Mouse (Mus musculus) embryo, embryonic 10 days (tissue): Measurements from ENCODE around the gene Gm20390.
"Not testable (repeated sequence)": the region's sequence is repeated elsewhere in the genome, so short reads cannot be mapped to it uniquely, and the experiment has no call there.

Source experiments
- DNase-seq: peaks from one replicate; pipeline ENCODE4 v3.0.0-alpha.2; 2015; ENCODE audit warnings: low spot score

The Gm20390 gene

GRCm38 (mm10) chr11:93965391-93965790, 2.7 kb downstream of the Gm20390 start:
- no peak for DNase-seq

DNA sequence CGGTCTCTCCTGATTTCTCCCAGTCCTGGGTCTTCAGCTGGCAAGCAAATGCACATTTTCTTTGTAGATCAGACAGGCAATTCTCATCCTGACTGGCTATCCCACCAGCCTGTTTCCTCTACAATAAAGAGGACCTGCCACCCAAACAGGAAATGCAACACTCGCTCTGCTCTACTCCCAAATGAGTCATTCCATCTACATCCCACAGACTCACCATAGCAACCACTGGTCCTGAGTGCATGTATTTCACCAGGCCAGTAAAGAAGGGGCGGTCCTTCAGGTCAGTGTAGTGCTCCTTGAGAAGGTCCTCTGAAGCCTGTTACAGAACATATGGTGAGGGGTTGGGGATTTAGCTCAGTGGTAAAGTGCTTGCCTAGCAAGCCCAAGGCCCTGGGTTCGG, 5.1 kb downstream of the Gm20390 start:
- no peak for DNase-seq

- no peak for DNase-seq
Measured at GRCm38 (mm10) chr11:93961482-93961881, 6.6 kb downstream of the Gm20390 start.

DNA sequence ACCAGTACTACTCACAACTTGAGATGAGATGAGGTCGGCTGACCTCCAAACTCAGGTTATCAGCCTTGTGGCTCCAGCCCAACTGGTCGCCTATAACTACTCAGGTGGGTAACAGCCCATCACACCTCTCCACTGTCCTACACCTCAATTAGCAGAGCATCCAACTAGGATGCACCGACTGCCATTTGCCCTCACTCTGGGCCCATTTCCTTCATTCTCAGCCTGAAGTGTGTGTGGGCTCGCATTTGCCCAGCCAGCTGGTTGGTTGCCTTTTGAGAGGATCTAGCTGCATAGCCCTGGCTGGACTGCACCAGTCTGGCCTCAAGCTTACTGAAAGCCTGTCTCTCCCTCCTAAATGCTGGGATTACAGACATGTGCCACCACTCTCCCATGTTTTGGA, 10.3 kb downstream of the Gm20390 start:
- DNase-seq, result no peak

- DNase-seq, result no peak
Measured at GRCm38 (mm10) chr11:93957031-93957555, 11.0 kb downstream of the Gm20390 start.

DNA sequence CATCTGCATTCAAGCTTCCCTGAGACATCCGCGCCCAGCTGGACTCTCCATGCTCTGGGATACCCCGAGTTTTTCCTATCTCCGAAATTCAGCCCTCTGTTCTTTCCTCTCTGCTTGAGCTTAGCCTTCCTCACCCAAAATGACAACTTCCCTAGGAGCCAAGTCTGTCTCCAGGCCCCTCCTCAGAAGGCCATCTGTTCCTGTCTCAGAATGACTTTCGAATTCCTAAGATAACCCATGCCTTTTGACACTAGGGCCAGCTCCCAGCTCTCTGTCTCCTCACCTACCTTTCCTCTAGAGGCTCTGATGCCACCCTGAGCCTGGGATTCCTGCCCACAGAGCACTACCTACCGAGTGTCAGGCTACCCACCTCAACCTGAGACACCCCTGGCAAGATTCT, 11.9 kb downstream of the Gm20390 start, which contains the start of gene Nme2:
Gene Nme2 (minus strand): TSS at position 101 of the 400 bp plus-strand sequence.
- DNase-seq, result no peak

DNA sequence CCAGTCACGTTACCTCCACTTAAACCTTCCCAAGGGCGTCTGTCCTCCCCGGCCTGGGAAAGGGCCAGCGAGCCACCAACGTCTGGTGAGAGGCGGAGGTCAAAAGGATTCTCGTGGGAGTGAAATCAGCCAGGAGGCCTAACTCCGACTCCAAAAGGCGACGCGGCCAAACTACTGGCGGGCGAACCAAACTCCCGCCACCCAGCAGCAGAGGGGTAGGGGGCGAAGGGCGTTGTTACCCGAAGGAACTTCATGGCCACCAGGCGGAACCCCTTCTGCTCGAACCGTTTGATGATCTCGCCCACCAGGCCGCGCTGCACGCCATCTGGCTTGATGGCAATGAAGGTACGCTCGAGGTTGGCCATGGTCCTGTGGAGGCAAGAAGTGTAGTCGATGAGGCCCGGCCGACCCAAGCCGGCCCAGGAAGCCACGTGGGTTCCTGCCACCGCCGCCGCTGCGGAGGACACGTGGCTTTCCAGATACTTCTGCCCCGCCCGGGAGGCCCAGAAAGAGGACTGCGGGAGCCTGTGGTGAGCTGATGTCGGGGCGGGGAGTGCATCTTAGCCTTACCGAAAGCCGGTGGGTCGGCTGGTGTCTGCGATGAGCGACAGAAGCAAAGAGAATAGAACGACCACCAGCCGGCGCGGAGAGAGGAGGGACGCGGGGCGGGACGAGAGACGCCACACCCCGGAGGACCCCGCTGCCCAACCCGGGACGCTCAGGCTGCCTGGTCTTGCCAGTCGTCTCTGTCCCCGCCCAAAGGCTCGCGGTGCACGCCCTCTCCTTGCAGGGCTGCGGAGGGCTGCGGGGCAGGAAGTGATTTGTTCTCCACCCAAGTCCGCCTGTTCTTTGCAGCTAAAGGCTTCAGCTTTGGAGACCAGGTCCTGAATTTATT, 12.6 kb downstream of the Gm20390 start:
- peak; percentile 97 for DNase-seq

- peak; percentile 33 for DNase-seq
Measured at GRCm38 (mm10) chr11:93954738-93955255, 13.3 kb downstream of the Gm20390 start.

DNA sequence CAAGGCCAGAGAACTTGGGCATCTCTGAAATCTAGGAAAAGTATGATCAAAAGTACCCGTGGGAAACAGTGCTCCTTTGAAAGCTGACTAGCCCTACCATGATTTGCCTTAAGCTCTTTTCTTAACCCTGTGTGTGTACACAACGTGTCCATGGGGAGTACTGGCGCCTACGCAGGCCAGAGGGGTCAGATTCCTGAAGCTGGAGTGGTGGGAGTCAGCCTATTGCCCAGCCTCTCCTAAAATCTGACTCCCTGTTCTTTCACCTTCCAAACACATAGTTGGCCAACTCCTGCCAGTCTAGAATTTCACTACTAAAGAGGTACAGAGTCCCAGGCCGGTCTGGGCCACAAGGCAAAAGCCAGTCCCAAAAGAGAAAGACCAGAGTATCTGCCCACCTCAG, 15.7 kb downstream of the Gm20390 start:
- DNase-seq, result no peak

GRCm38 (mm10) chr11:93950045-93950444, 18.0 kb downstream of the Gm20390 start:
- DNase-seq, result no peak

DNA sequence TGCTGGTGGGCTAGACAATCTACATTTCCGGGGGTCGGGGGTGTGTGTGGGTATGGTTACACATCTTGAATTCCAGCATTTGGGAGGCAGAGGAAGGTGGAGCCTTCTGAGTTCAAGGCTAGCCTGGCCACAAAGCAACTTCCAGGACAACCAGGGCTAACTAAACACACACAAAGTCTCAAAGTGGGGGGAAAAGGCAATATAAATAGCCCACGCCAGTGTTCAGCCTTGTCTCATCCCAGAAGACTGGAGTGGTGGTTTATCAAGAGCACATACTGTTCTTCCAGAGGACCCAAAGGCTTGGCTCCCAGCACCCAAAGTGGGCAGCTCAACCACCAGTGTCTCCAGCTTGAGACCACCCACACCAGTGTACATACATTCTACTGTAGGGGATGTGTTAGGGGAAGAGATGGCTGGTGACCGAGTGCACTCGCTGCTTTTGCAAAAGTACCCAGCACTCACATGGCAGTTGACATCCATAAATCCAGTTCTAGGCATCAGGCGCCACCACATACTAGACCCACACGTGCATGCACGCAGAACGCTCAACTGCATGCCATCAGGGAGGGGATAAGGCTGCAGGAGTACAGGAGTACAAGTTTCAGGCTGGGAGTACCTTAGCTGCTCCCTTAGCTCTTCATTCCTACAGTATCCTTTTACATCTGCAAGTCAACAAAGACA, 19.1 kb downstream of the Gm20390 start:
- DNase-seq, result no peak

GRCm38 (mm10) chr11:93944986-93945385, 23.1 kb downstream of the Gm20390 start:
- no peak for DNase-seq

DNA sequence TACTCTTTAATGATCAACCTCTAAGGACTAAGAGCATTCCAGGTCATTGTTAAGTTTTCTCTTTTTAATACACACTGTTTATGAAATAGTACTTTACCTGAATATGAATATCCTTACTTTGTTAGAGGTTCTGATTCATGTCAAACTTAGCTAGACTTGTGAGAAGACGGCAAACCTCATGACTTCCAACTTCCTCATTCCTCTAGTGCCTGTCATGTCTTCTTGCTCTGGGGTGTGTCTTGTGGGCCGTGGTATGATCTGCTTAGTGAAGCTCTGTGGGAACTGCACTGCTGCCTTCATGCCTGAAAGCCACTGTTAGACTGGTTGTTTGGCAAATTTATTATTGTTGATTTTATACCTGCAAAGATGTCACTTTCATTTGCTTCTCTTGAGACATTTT, 27.2 kb downstream of the Gm20390 start:
- DNase-seq, result no peak

DNA sequence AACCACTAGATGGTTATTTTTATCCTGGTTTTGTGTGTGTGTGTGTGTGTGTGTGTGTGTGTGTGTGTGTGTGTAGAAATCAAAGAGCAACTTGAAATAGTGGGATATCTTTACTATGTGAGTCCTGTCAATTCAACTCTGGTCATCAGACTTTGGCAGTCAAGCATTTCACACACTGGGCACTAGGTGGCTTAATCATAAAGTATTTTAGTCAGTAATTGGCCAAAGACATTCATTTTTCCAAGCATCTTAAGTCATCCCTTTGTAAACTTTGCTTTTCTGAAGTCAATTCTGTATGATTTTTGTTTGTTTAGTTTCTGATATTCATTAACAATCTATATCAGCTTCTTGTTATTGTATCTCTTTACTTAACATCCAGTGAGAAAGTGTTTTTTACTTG, 39.0 kb downstream of the Gm20390 start:
- DNase-seq, result no peak

GRCm38 (mm10) chr11:93915019-93915418, 53.1 kb downstream of the Gm20390 start:
- not testable (repeated sequence) for DNase-seq

DNA sequence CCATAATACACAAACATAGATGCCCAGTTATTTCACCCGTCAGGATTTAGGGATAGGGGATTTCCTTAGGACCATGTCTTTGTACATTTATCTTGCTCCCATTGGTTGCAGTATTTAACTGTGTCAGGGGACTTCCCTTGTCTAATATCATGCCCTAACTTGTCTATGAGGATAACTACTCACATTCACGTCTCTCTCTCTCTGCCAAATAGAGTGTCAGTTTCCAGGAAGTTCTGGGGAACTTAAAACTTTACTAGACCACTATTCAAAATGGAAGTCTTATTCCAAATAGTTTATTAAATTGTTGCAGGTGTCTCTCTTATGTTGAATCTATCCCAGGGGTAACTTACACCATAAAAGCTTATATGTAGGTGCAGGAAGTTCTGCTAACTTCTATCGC, 56.5 kb downstream of the Gm20390 start:
- DNase-seq, result no peak

- no peak for DNase-seq
Measured at GRCm38 (mm10) chr11:93908829-93909228, 59.3 kb downstream of the Gm20390 start.

DNA sequence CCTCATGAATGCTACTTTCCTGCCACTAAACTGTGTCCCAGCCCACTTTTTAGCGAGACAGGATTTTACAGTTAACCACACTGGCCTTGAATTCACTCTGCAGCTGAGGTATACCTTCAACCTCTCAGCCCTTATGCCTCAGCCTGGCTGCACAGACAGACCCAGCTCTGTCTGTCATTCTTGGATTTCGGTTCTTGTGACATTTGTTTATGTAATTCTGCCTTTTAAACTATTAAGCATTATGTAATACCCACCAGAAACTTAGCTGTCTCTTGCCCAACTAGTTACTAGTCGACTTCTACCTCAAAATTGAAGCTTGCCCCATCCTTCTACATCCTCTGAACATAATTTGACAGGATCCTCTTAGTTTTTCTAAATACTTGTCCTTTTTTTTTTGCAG, 60.3 kb downstream of the Gm20390 start:
- no peak for DNase-seq

DNA sequence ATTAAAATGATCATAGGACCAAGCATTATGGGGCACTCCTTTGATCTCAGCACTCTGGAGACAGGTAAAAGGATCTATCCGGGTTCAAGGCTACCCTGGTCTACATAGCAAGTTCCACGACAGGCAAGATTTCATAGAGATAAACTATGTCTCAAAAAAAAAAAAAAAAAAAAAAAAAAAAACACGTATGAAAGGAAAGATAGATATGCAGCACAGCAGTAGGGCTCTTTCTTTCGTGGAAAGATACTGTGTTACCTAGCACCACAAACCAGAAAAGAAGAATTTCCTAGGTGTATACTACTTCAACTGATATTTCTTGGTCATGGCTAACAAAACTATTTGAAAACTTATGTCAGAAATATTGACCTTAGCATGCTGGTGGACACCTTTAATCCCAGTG, 61.3 kb downstream of the Gm20390 start:
- DNase-seq, result no peak
